Mouse (Mus musculus) spleen, adult 2 months (tissue): Measurements from ENCODE around the gene Mboat2.

Source experiments
- CTCF ChIP-seq: fragments of 200-500 bp; IDR thresholded peaks from 2 replicates; pipeline ENCODE4 v1.5.1; 2011; ENCODE audit warnings: mild to moderate bottlenecking, inconsistent platforms; ENCODE audit not compliant: insufficient read depth, insufficient read length, insufficient replicate concordance; ENCODE audit errors: extremely low read depth
- POLR2A ChIP-seq: fragments of 200-500 bp; IDR thresholded peaks from 2 replicates; pipeline ENCODE4 v1.6.1; 2011; ENCODE audit warnings: low read depth, low read length, inconsistent platforms

DNA sequence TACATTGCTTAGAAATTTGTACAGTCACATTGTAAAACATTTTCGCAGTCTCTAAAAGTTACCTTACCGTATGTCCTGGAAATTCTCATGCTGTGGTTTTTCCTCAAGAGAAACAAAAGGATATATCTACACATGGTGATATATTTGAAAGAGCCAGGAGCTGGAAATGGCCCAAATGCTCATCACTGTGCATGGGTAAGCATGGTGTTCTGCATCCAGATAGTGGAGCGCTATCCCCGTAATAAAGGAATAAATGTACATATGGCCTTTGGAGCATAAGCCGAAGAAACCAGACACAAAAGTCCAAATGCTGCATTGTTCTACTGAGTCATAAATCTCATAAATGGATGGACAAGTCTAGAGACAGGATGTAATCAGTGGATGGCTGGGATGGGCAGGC lies 72.1 kb downstream of the Mboat2 start:
- TF ChIP-seq POLR2A (no peak), CTCF (no peak)
